Mouse (Mus musculus) liver, adult 2 months (tissue): ENCODE measurements around the gene Tysnd1. TPM values are rescaled to one million over a fixed set of nuclear protein-coding genes. Genes with fewer than 3 reads are reported as not detected.

Experiments used
- DNase-seq: peaks from one replicate; pipeline ENCODE4 v3.0.0-alpha.2; 2011; ENCODE audit warnings: low read depth, low spot score; ENCODE audit errors: extremely low read depth
- H3K27ac ChIP-seq: fragments of 200-500 bp; replicated peaks from 2 replicates; pipeline ENCODE4 v1.5.1; 2012; ENCODE audit warnings: low read depth, mild to moderate bottlenecking, control low read depth, inconsistent platforms, low read length; ENCODE audit not compliant: insufficient read depth
- H3K27me3 ChIP-seq: fragments of 200-500 bp; 2 replicates; pipeline ENCODE4 v1.6.1; 2012; ENCODE audit warnings: mild to moderate bottlenecking, moderate library complexity, low read length, inconsistent platforms; ENCODE audit not compliant: control insufficient read depth, insufficient read depth
- H3K36me3 ChIP-seq: fragments of 200-500 bp; 2 replicates; pipeline ENCODE4 v1.6.1; 2012; ENCODE audit warnings: low read length, inconsistent platforms; ENCODE audit not compliant: control insufficient read depth, insufficient read depth
- H3K4me1 ChIP-seq: fragments of 200-500 bp; 2 replicates; pipeline ENCODE4 v1.6.1; 2011; ENCODE audit warnings: low read length; ENCODE audit not compliant: control insufficient read depth, insufficient read depth
- H3K4me3 ChIP-seq: fragments of 200-500 bp; 2 replicates; pipeline ENCODE4 v1.5.1; 2011; ENCODE audit warnings: low read depth, mild to moderate bottlenecking, control low read depth, low read length, moderate library complexity; ENCODE audit not compliant: insufficient read depth
- H3K79me2 ChIP-seq: fragments of 200-500 bp; 2 replicates; pipeline ENCODE4 v1.6.1; 2012; ENCODE audit warnings: inconsistent platforms, mild to moderate bottlenecking, low read length, moderate library complexity; ENCODE audit not compliant: control insufficient read depth, insufficient read depth
- H3K9ac ChIP-seq: fragments of 200-500 bp; 2 replicates; pipeline ENCODE4 v1.6.1; 2012; ENCODE audit warnings: low read depth, mild to moderate bottlenecking, control low read depth, inconsistent platforms, low read length
- CTCF ChIP-seq: fragments of 200-500 bp; IDR thresholded peaks from 2 replicates; pipeline ENCODE4 v1.5.1; 2011; ENCODE audit warnings: low read depth, low read length, control low read depth
- POLR2A ChIP-seq: fragments of 200-500 bp; IDR thresholded peaks from 2 replicates; pipeline ENCODE4 v1.6.1; 2011; ENCODE audit warnings: low read length, control low read depth; ENCODE audit not compliant: insufficient read depth; ENCODE audit errors: extremely low read depth
- WGBS: fragments of 180-500 bp; shearing (Covaris S2); methylation state at CpG from one replicate; pipeline ENCODE4 v1.1.7; 2018; 5-methylcytosine and 5-hydroxymethylcytosine counted together
- polyA plus RNA-seq: library from polyadenylated mRNA; depleted of rRNA; stranded (reverse); fragments of >200 nt; gene quantifications from 2 replicates; pipeline ENCODE4 v1.2.3, GENCODE M21; 2012
- total RNA-seq: library from RNA; depleted of rRNA; stranded (reverse); fragments of >200 nt; gene quantifications from 2 replicates; pipeline ENCODE4 v1.2.3, GENCODE M21; 2014

Gene Tysnd1
- total and polyA plus RNA-seq, 2 experiments = 26.8 to 111 TPM

DNA sequence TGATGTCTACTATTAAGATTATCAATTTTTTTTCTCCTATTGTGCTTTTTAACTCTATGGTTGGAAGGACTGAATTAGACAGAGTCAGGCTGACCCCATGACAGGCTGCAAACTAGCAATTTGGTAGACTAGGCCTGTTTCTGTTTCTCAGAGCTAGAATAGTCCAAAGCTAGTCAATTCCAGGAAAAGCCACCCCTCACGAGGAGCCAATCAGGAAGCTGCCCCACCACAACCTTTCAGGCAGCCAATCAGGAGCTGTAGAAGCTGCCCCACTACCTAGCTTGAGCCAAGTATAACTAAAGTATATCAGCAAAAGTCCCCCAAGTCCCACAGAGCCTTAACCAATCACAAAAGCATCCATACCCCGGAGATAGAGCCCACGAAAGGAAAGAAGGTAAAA lies 19.4 kb upstream of the Tysnd1 start:
- H3K36me3 ChIP-seq = peaks cover 32% of the 10 kb centered on the region
- WGBS = 30% methylated on average over 3 of the region's 3 CpGs
- no peaks in the 10 kb centered on the region for H3K27me3 ChIP-seq
- H3K9ac ChIP-seq = no peak overlapping the region
- H3K79me2 ChIP-seq = peaks cover 8% of the 10 kb centered on the region; the same call in 1 of the 2 replicates
- TF ChIP-seq POLR2A = no peak
- H3K4me1 ChIP-seq = peaks cover 8% of the 10 kb centered on the region
- peak overlapping the region; percentile 81 for H3K27ac ChIP-seq
- H3K4me3 ChIP-seq = no peak overlapping the region
- DNase-seq = peak; percentile 65

DNA sequence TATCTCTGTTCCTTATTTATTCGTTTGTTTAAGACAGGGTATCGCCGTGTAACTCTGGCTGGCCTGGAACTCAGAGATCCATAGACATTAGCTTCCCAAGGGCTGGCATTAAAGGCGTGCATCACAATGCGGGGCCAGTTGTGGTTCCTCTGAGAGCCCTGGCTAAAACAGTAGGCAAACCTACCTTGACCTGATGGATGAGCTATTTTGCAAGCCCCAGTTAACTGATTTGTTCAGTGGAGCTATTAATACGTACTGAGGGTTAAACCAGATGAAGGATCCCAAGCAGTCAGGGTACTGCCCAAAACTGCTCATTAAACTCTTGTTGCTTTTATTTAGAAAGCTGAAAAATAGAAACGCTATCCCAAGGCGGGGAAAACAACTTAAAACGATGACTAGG lies 15.8 kb upstream of the Tysnd1 start:
- Histone ChIP-seq H3K36me3 (peaks cover 6% of the 10 kb centered on the region), H3K4me1 (peaks cover 17% of the 10 kb centered on the region), H3K27ac (peak overlapping the region; percentile 91), H3K9ac (peak overlapping the region; percentile 86), H3K4me3 (peak overlapping the region; percentile 52; the same call in 1 of the 2 replicates), H3K27me3 (no peaks in the 10 kb centered on the region), H3K79me2 (peaks cover 17% of the 10 kb centered on the region)
- 21% methylated on average over 9 of the region's 9 CpGs for WGBS
- TF ChIP-seq CTCF (no peak), POLR2A (no peak)
- DNase-seq = peak; percentile 53

DNA sequence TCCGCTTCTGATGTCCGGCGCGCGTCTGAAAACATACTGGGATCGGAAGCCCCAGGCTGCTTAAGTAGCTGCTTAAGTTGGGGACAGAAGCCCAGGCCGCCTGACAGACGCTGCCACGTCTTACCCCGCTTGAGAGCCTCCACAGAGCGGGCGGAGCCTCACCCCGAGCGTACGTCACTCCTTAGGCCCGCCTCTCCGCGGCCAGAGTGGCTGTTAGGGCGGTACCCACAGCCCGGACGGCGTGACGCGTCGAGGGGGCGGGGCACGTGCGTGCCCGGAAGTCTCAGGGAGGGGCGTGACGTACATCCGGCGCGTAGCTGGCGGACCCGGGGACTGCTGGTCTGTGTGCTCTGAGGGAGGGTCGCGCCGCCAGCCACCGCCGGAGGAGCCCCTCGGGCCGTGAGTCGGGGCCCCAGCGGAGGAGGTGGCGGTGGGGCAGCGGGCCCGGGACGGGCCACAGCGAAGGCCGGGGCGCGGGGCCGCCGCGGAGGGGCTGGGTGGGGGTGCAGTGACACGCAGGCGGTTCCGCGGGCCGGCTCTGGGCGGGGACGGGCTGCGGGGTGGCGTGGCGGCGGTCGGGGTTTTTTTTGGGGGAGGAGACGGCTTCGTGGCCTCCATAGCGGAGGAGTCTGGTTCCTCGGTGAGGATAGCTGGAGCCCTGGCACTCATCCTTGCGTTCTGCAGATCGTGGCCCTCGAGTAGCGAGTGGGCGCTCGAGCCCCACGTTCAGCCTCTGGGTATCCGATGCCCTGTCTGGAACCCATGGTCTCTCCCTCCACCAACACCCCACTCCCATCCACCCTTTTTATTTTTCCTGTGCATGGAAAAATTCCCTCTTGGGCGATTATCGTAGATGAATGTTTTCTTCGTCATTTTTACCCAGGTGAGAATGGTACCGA lies 15.1 kb upstream of the Tysnd1 start, which contains the start of gene Sar1a:
Gene Sar1a, plus strand, starts transcription at position 285 of the 899 bp plus-strand sequence.
- Histone ChIP-seq H3K27ac (peak within 1 kb of the TSS; percentile 91), H3K4me3 (peak within 1 kb of the TSS; percentile 97), H3K27me3 (no peaks in the 10 kb centered on the region), H3K4me1 (peaks cover 17% of the 10 kb centered on the region), H3K9ac (peak within 1 kb of the TSS; percentile 91), H3K36me3 (peaks cover 7% of the 10 kb centered on the region), H3K79me2 (peaks cover 17% of the 10 kb centered on the region)
- peak; percentile 90 for TF ChIP-seq POLR2A
- TF ChIP-seq CTCF = no peak
- WGBS = under 1% methylated on average over 80 of the region's 84 CpGs
- DNase-seq = peak; percentile 88

DNA sequence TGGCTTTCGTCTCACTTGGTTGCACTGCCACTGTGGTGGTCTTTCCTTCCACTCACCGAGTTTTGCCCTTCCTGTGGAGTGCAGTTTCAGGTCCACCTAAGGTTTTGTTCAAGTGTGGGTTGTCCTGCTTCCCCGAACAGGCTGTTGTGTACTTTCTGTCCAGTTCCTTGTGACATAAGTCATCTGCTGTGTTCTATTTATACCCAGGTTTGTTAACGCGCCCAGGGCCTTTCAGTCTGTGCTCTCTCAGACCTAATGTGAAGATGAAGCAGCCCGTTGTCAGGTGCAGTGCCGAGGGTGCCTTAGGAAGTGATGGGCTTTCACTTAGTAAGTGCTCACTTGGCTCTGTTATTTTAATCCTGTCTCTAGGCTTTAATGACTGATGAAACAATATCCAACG lies 5.9 kb upstream of the Tysnd1 start:
- Histone ChIP-seq H3K4me3 (no peak overlapping the region), H3K9ac (no peak overlapping the region), H3K4me1 (no peaks in the 10 kb centered on the region), H3K36me3 (peaks cover 61% of the 10 kb centered on the region), H3K79me2 (no peaks in the 10 kb centered on the region), H3K27ac (no peak overlapping the region), H3K27me3 (no peaks in the 10 kb centered on the region)
- WGBS = 84% methylated on average over 8 of the region's 8 CpGs
- TF ChIP-seq POLR2A (no peak), CTCF (no peak)
- DNase-seq = no peak

DNA sequence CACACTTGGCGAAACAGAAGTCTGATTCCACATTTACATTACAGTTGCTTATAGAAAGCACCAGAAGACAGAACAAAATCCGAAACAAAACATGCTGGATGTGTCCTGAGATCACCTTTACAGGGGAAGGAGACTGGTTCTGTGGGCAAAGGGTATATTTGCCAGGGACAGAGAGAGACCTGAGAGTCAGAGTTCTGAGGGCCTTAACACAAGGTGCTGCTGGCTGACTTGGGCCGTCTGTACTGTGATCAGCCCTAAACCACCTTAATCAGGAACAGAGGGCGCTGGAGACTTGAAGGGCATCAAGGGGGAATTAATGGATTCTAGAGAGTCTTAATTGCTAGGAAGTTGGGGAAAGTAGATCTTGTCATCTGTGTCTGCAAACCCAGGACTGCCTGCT lies 1.8 kb upstream of the Tysnd1 start:
- no peak overlapping the region for H3K4me3 ChIP-seq
- TF ChIP-seq CTCF (no peak), POLR2A (no peak)
- peaks cover 33% of the 10 kb centered on the region for H3K36me3 ChIP-seq
- WGBS = 60% methylated on average over 4 of the region's 4 CpGs
- DNase-seq = no peak
- no peak overlapping the region for H3K27ac ChIP-seq
- H3K79me2 ChIP-seq = peaks cover 15% of the 10 kb centered on the region
- H3K4me1 ChIP-seq = peaks cover 6% of the 10 kb centered on the region
- H3K27me3 ChIP-seq = no peaks in the 10 kb centered on the region
- H3K9ac ChIP-seq = no peak overlapping the region
